Mouse (Mus musculus) small intestine, adult 2 months (tissue): ENCODE measurements around the gene Sftpa1.

Experiments
- CTCF ChIP-seq: fragments of 200-500 bp; IDR thresholded peaks from 2 replicates; pipeline ENCODE4 v1.5.1; 2012; ENCODE audit warnings: low read depth, mild to moderate bottlenecking, control low read depth, inconsistent platforms, low read length, moderate library complexity, mixed read lengths; ENCODE audit not compliant: insufficient replicate concordance, insufficient read length; ENCODE audit errors: extremely low read depth
- POLR2A ChIP-seq: fragments of 200-500 bp; IDR thresholded peaks from 2 replicates; pipeline ENCODE4 v1.6.1; 2012; ENCODE audit warnings: low read depth, mild to moderate bottlenecking, control low read depth, inconsistent platforms, low read length, moderate library complexity

DNA sequence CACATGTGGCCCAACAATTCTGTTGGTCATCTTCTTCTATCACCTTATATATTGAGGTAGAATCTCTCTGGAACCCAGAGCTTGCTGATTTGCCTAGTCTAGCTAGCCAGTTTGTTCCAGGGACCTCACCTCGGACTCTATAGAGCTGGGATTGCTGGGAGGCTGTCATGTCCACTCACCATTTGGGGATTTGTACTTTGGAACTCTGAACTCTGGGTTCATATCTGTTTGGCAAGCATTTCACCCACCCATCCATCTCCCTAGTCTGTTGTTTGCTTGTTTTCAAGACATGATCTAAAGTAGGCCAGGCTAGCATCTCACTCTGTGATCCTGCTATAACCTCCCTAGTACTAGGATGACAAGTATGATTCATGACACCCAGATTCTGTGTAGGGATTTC lies 43.2 kb downstream of the Sftpa1 start:
- TF ChIP-seq CTCF, result no peak
- no peak for TF ChIP-seq POLR2A
